Mouse (Mus musculus) urinary bladder, postnatal 4 days (tissue): ENCODE results near the gene Wdr61.

Experiments
- DNase-seq, 2 experiments: peaks; one replicate each; pipeline ENCODE4 v3.0.0; 2021 to 2022; ENCODE audit warnings: low spot score in 2 of 2

The Wdr61 gene

GRCm38 (mm10) chr9:54682846-54683245 is 51.5 kb downstream of the Wdr61 start:
- DNase-seq, result no peak

- DNase-seq, result peak; percentile 62 to 75
Measured at GRCm38 (mm10) chr9:54676531-54676986, 57.8 kb downstream of the Wdr61 start.

GRCm38 (mm10) chr9:54673887-54674286 is 60.4 kb downstream of the Wdr61 start:
- DNase-seq, result no peak

- no peak for DNase-seq
Measured at GRCm38 (mm10) chr9:54671962-54672361, 62.4 kb downstream of the Wdr61 start.

GRCm38 (mm10) chr9:54668455-54668854 is 65.9 kb downstream of the Wdr61 start:
- DNase-seq, result no peak

- no peak for DNase-seq
Measured at GRCm38 (mm10) chr9:54666116-54666515, 68.2 kb downstream of the Wdr61 start.
